Mouse (Mus musculus) kidney, embryonic 14.5 days (tissue): Measurements from ENCODE around the gene Foxp1. TPM values are rescaled to one million over a fixed set of nuclear protein-coding genes. Genes with fewer than 3 reads are reported as not detected.

Experiments
- ATAC-seq: fragments of 200-750 bp; cut with Nextera tagmentation; 2 replicates; pipeline ENCODE4 v1.8.0; 2017; ENCODE audit warnings: moderate number of reproducible peaks, mild to moderate bottlenecking, moderate TSS enrichment, moderate library complexity; ENCODE audit not compliant: low FRiP score, low TSS enrichment
- H3K27ac ChIP-seq: fragments of 300-500 bp; sonication (generic); 2 replicates; pipeline ENCODE4 v1.5.1; 2014; ENCODE audit warnings: low read depth, mild to moderate bottlenecking, low read length, moderate library complexity, mixed read lengths
- H3K27me3 ChIP-seq: fragments of 300-500 bp; sonication (generic); 2 replicates; pipeline ENCODE4 v1.6.1; 2014; ENCODE audit warnings: mild to moderate bottlenecking, low read length; ENCODE audit not compliant: control insufficient read depth, insufficient read depth
- H3K36me3 ChIP-seq: fragments of 300-500 bp; sonication (generic); 2 replicates; pipeline ENCODE4 v1.6.1; 2014; ENCODE audit warnings: low read length, mixed read lengths; ENCODE audit not compliant: control insufficient read depth, insufficient read depth
- H3K4me1 ChIP-seq: fragments of 300-500 bp; sonication (generic); 2 replicates; pipeline ENCODE4 v1.6.1; 2014; ENCODE audit warnings: low read length, mixed read lengths; ENCODE audit not compliant: control insufficient read depth, insufficient read depth
- H3K4me2 ChIP-seq: fragments of 300-500 bp; sonication (generic); replicated peaks from 2 replicates; pipeline ENCODE4 v1.6.1; 2014; ENCODE audit warnings: low read depth, mild to moderate bottlenecking, low read length
- H3K4me3 ChIP-seq: fragments of 300-500 bp; sonication (generic); 2 replicates; pipeline ENCODE4 v1.5.1; 2014; ENCODE audit warnings: mild to moderate bottlenecking, low read length
- H3K9ac ChIP-seq: fragments of 300-500 bp; sonication (generic); 2 replicates; pipeline ENCODE4 v1.6.1; 2014; ENCODE audit warnings: low read depth, mild to moderate bottlenecking, low read length, moderate library complexity
- H3K9me3 ChIP-seq: fragments of 300-500 bp; sonication (generic); 2 replicates; pipeline ENCODE4 v1.6.1; 2016; ENCODE audit warnings: low read length; ENCODE audit not compliant: control insufficient read depth
- WGBS: fragments of 180-500 bp; shearing (Covaris S2); extraction: QIAGEN DNeasy Blood & Tissue Kit; methylation state at CpG from one replicate; pipeline ENCODE4 v1.1.7; 2014; 5-methylcytosine and 5-hydroxymethylcytosine counted together
- polyA plus RNA-seq: library from polyadenylated mRNA; unstranded; fragments of >200 nt; fragmentation: Nextera tagmentation; extraction: Ambion mirVana; gene quantifications from 2 replicates; pipeline ENCODE4 v1.2.1, GENCODE M21; 2014

Foxp1 gene
- polyA plus RNA-seq, 1 experiment from 2014 or later: 67.4 TPM

GRCm38 (mm10) chr6:99097191-99097590, 425.3 kb downstream of the Foxp1 start:
- no peak overlapping the region for H3K4me2 ChIP-seq
- no peak overlapping the region for H3K9ac ChIP-seq
- peaks cover 64% of the 10 kb centered on the region for H3K4me1 ChIP-seq
- WGBS: 58% methylated on average over 7 of the region's 7 CpGs
- no peak overlapping the region for H3K27ac ChIP-seq
- no peaks in the 10 kb centered on the region for H3K36me3 ChIP-seq
- H3K4me3 ChIP-seq: no peak overlapping the region
- H3K9me3 ChIP-seq: no peaks in the 10 kb centered on the region
- no peak for ATAC-seq
- no peaks in the 10 kb centered on the region for H3K27me3 ChIP-seq

GRCm38 (mm10) chr6:99096776-99097166, 425.8 kb downstream of the Foxp1 start:
- H3K4me2 ChIP-seq: no peak overlapping the region
- ATAC-seq: no peak
- WGBS: 59% methylated on average over 7 of the region's 7 CpGs

GRCm38 (mm10) chr6:99096105-99096775, 426.3 kb downstream of the Foxp1 start:
- peak overlapping the region; percentile 27 for H3K4me3 ChIP-seq
- no peaks in the 10 kb centered on the region for H3K9me3 ChIP-seq
- peak overlapping the region; percentile 19; the same call in 1 of the 2 replicates for H3K27ac ChIP-seq
- peaks cover 64% of the 10 kb centered on the region for H3K4me1 ChIP-seq
- H3K27me3 ChIP-seq: no peaks in the 10 kb centered on the region
- peak overlapping the region; percentile 45 for H3K4me2 ChIP-seq
- 17% methylated on average over 12 of the region's 12 CpGs for WGBS
- no peak for ATAC-seq
- H3K36me3 ChIP-seq: no peaks in the 10 kb centered on the region
- peak overlapping the region; percentile 44; the same call in 1 of the 2 replicates for H3K9ac ChIP-seq

More at GRCm38 (mm10) chr6:99096776-99097166, 425.8 kb downstream of the Foxp1 start:
- no peak overlapping the region for H3K9ac ChIP-seq
- H3K9me3 ChIP-seq: no peaks in the 10 kb centered on the region
- H3K4me3 ChIP-seq: no peak overlapping the region
- no peaks in the 10 kb centered on the region for H3K36me3 ChIP-seq
- H3K4me1 ChIP-seq: peaks cover 64% of the 10 kb centered on the region
- H3K27me3 ChIP-seq: no peaks in the 10 kb centered on the region
- no peak overlapping the region for H3K27ac ChIP-seq

- 31% methylated on average over 18 of the region's 18 CpGs for WGBS
- peak overlapping the region; percentile 37; the same call in 1 of the 2 replicates for H3K27ac ChIP-seq
These were observed 427.1 kb downstream of the Foxp1 start for GRCm38 (mm10) chr6:99095185-99096104.

GRCm38 (mm10) chr6:99094339-99094989, 428.1 kb downstream of the Foxp1 start:
- Histone ChIP-seq H3K4me2 (peak overlapping the region; percentile 45; the same call in 1 of the 2 replicates), H3K4me3 (no peak overlapping the region), H3K27me3 (no peaks in the 10 kb centered on the region), H3K36me3 (no peaks in the 10 kb centered on the region), H3K9ac (no peak overlapping the region; the same call in 1 of the 2 replicates), H3K4me1 (peaks cover 49% of the 10 kb centered on the region), H3K9me3 (no peaks in the 10 kb centered on the region), H3K27ac (no peak overlapping the region)
- WGBS: 20% methylated on average over 10 of the region's 10 CpGs
- ATAC-seq: peak; percentile 36; the same call in 1 of the 2 replicates

More at GRCm38 (mm10) chr6:99095185-99096104, 427.1 kb downstream of the Foxp1 start:
- Histone ChIP-seq H3K9ac (peak overlapping the region; percentile 44; the same call in 1 of the 2 replicates), H3K9me3 (no peaks in the 10 kb centered on the region), H3K4me1 (peaks cover 58% of the 10 kb centered on the region), H3K27me3 (no peaks in the 10 kb centered on the region), H3K4me2 (peak overlapping the region; percentile 45), H3K4me3 (peak overlapping the region; percentile 27), H3K36me3 (no peaks in the 10 kb centered on the region)
- no peak for ATAC-seq

GRCm38 (mm10) chr6:99093856-99094255, 428.7 kb downstream of the Foxp1 start:
- 35% methylated on average over 2 of the region's 2 CpGs for WGBS
- H3K36me3 ChIP-seq: no peaks in the 10 kb centered on the region
- H3K9me3 ChIP-seq: no peaks in the 10 kb centered on the region
- no peak overlapping the region for H3K4me3 ChIP-seq
- no peak overlapping the region for H3K27ac ChIP-seq
- H3K27me3 ChIP-seq: no peaks in the 10 kb centered on the region
- no peak for ATAC-seq
- H3K4me2 ChIP-seq: no peak overlapping the region
- H3K4me1 ChIP-seq: peaks cover 49% of the 10 kb centered on the region
- no peak overlapping the region for H3K9ac ChIP-seq

GRCm38 (mm10) chr6:99093208-99093607, 429.3 kb downstream of the Foxp1 start:
- Histone ChIP-seq H3K9me3 (no peaks in the 10 kb centered on the region), H3K27me3 (no peaks in the 10 kb centered on the region), H3K27ac (no peak overlapping the region), H3K9ac (no peak overlapping the region), H3K4me2 (no peak overlapping the region), H3K36me3 (no peaks in the 10 kb centered on the region), H3K4me1 (peaks cover 49% of the 10 kb centered on the region), H3K4me3 (no peak overlapping the region)
- 34% methylated on average over 5 of the region's 5 CpGs for WGBS
- ATAC-seq: no peak

GRCm38 (mm10) chr6:99091799-99092198, 430.7 kb downstream of the Foxp1 start:
- no peaks in the 10 kb centered on the region for H3K9me3 ChIP-seq
- H3K4me1 ChIP-seq: peaks cover 45% of the 10 kb centered on the region
- ATAC-seq: no peak
- no peaks in the 10 kb centered on the region for H3K27me3 ChIP-seq
- no peak overlapping the region for H3K4me2 ChIP-seq
- 36% methylated on average over 2 of the region's 2 CpGs for whole genome bisulfite sequencing
- no peak overlapping the region for H3K4me3 ChIP-seq
- H3K9ac ChIP-seq: no peak overlapping the region
- H3K27ac ChIP-seq: no peak overlapping the region
- H3K36me3 ChIP-seq: no peaks in the 10 kb centered on the region
